Mouse (Mus musculus) A20 (cell line): ENCODE data around the gene Rab12.

ENCODE experiments used
- DNase-seq: peaks from one replicate; pipeline ENCODE4 v3.0.0-alpha.2; 2011; ENCODE audit warnings: low read depth, low spot score

Gene Rab12

GRCm38 (mm10) chr17:66502865-66503264, 16.7 kb downstream of the Rab12 start:
- no peak for DNase-seq

GRCm38 (mm10) chr17:66498598-66498997, 20.9 kb downstream of the Rab12 start:
- no peak for DNase-seq

- DNase-seq, result no peak
Observed at GRCm38 (mm10) chr17:66496589-66496988, 22.9 kb downstream of the Rab12 start.

- peak; percentile 62 for DNase-seq
Observed at GRCm38 (mm10) chr17:66490022-66490601, 29.4 kb downstream of the Rab12 start.

- no peak for DNase-seq
Observed at GRCm38 (mm10) chr17:66486576-66486975, 33.0 kb downstream of the Rab12 start.

GRCm38 (mm10) chr17:66485742-66486141, 33.8 kb downstream of the Rab12 start:
- peak; percentile 67 for DNase-seq

- DNase-seq, result no peak
Observed at GRCm38 (mm10) chr17:66484965-66485364, 34.6 kb downstream of the Rab12 start.

GRCm38 (mm10) chr17:66483651-66484454, 35.7 kb downstream of the Rab12 start:
- no peak for DNase-seq

- DNase-seq, result no peak
Observed at GRCm38 (mm10) chr17:66481295-66481694, 38.2 kb downstream of the Rab12 start.

GRCm38 (mm10) chr17:66480491-66481278, 38.8 kb downstream of the Rab12 start:
- DNase-seq, result no peak

- no peak for DNase-seq
Observed at GRCm38 (mm10) chr17:66479813-66480490, 39.6 kb downstream of the Rab12 start.

GRCm38 (mm10) chr17:66479311-66479710, 40.2 kb downstream of the Rab12 start:
- no peak for DNase-seq

- no peak for DNase-seq
Observed at GRCm38 (mm10) chr17:66473205-66473604, 46.3 kb downstream of the Rab12 start.

- DNase-seq, result no peak
Observed at GRCm38 (mm10) chr17:66471775-66472174, 47.8 kb downstream of the Rab12 start.

GRCm38 (mm10) chr17:66471252-66471651, 48.3 kb downstream of the Rab12 start:
- DNase-seq, result no peak

- no peak for DNase-seq
Observed at GRCm38 (mm10) chr17:66470020-66470419, 49.5 kb downstream of the Rab12 start.

- DNase-seq, result no peak
Observed at GRCm38 (mm10) chr17:66457278-66457677, 62.3 kb downstream of the Rab12 start.

GRCm38 (mm10) chr17:66451143-66451542, 68.4 kb downstream of the Rab12 start:
- no peak for DNase-seq

- DNase-seq, result no peak
Observed at GRCm38 (mm10) chr17:66450526-66451070, 68.9 kb downstream of the Rab12 start.

- no peak for DNase-seq
Observed at GRCm38 (mm10) chr17:66449460-66450341, 69.8 kb downstream of the Rab12 start, which contains the start of gene Mtcl1. Gene Mtcl1, minus strand, starts transcription at chr17:66449750.
